Mouse (Mus musculus) brain, embryonic 14.5 days (tissue): Measurements from ENCODE around the gene A830031A19Rik.

Experiments used
- CTCF ChIP-seq: fragments of 200-500 bp; IDR thresholded peaks from 2 replicates; pipeline ENCODE4 v1.5.1; 2012; ENCODE audit warnings: inconsistent platforms, mild to moderate bottlenecking, moderate library complexity, borderline replicate concordance; ENCODE audit not compliant: insufficient read depth, insufficient read length; ENCODE audit errors: extremely low read depth
- POLR2A ChIP-seq: fragments of 200-500 bp; IDR thresholded peaks from 2 replicates; pipeline ENCODE4 v1.6.1; 2012; ENCODE audit warnings: mild to moderate bottlenecking, inconsistent platforms, borderline replicate concordance; ENCODE audit not compliant: poor library complexity, insufficient read depth, insufficient read length, severe bottlenecking; ENCODE audit errors: extremely low read depth

DNA sequence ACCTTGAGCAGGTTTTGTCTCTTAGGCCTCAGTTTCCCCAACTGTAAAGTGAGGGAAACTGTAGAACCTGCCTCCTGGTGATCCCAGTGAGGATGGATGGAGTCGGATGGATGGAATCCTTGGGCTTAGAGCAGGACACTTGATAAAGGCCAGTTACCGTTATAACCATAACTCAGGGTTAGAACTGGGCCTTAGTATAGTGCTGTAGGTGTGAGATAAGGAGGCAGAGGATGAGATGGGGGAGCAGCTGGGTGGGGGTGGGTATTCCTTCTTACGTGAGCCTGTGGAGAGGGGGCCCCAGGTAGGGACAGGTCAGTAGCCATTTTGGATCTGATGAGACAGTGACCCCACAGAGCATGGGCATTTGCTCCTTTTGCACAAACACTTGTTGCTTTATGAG is 26.8 kb upstream of the A830031A19Rik start:
- no peak for TF ChIP-seq CTCF
- TF ChIP-seq POLR2A, result no peak
